Mouse (Mus musculus): Measurements from ENCODE around the gene Dbi. TPM values are rescaled to one million over a fixed set of nuclear protein-coding genes. Genes with fewer than 3 reads are reported as not detected.

Dbi gene
- polyA plus RNA-seq, 1 experiment, result 418 TPM

DNA sequence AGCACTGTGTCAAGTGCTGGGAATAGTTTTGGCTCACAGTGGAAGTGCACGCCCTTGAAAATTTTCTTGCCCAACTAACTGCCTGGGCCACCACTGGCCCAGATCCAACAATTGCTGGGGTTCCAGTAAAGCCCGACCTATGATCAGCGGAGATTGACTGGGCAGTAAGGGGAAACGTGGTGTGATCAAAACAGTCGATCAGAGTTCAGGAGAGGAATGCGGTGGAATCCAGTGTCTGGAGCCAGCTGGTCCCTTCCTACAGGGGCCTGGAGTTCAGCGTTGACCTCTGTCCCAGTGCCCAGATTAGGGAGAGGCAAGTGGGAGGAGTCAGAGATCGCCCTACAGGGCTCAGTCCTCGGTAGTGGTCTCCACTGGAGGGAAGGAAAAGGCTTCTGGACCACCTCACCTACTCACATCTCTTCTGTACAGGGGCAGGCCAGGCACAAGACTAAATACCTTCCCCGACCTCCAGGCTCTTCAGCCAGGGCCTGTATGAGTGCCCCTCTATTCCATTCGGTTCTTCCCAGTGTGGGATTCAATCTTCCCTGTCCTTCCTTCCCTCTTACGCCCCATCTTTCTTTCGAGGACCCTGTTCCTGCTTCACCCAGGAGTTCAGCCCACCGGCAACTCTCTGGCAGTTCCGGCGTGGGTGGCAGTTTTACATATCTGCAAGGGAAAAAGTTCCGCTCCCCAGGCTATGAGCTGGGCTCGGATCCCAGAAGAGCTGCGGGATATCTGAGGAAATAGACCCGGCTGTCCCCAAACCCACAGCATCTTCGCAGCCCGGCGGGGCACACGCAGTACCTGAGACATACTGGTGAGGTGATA lies 523 bp downstream of the Dbi start:
- TF ChIP-seq MYOD1 (IDR thresholded peaks at IDR 0.05; ENCODE audit: control insufficient read depth, insufficient read length, low read depth) (no peak), MYOG (IDR thresholded peaks at IDR 0.05; ENCODE audit: control insufficient read depth, extremely low read depth, insufficient read length) (no peak), MAX (IDR thresholded peaks at IDR 0.05) (no peak), USF1 (IDR thresholded peaks at IDR 0.05; ENCODE audit: low read depth) (no peak), CTCF (IDR thresholded peaks at IDR 0.05; ENCODE audit: control insufficient read depth, insufficient read depth, insufficient read length) (no peak), CEBPB (IDR thresholded peaks at IDR 0.05; ENCODE audit: low read depth) (no peak), FOSL1 (IDR thresholded peaks at IDR 0.05; ENCODE audit: insufficient read depth, low read length, poor library complexity, severe bottlenecking) (no peak)
- Histone ChIP-seq H3K4me3 (ENCODE audit: insufficient read depth, poor library complexity, severe bottlenecking) (peak overlapping the region; percentile 57), H3K79me3 (ENCODE audit: low read depth) (peaks cover 13% of the 10 kb centered on the region), H3K36me3 (ENCODE audit: control insufficient read depth, insufficient read depth) (peaks cover 22% of the 10 kb centered on the region), H3K27me3 (ENCODE audit: control insufficient read depth, insufficient read depth, insufficient read length) (no peaks in the 10 kb centered on the region), H3K79me2 (ENCODE audit: control insufficient read depth, insufficient read depth) (peaks cover 44% of the 10 kb centered on the region), H3ac (ENCODE audit: control insufficient read depth, insufficient read length, low read depth) (peak overlapping the region; percentile 90)

GRCm38 (mm10) chr1:120119389-120119788 lies 1.5 kb downstream of the Dbi start:
- Histone ChIP-seq H3ac (ENCODE audit: control insufficient read depth, insufficient read length, low read depth) (no peak overlapping the region), H3K27me3 (ENCODE audit: control insufficient read depth, insufficient read depth, insufficient read length) (no peaks in the 10 kb centered on the region), H3K36me3 (ENCODE audit: control insufficient read depth, insufficient read depth) (peaks cover 31% of the 10 kb centered on the region), H3K79me2 (ENCODE audit: control insufficient read depth, insufficient read depth) (peaks cover 44% of the 10 kb centered on the region), H3K4me3 (ENCODE audit: insufficient read depth, poor library complexity, severe bottlenecking) (no peak overlapping the region), H3K79me3 (ENCODE audit: low read depth) (peaks cover 13% of the 10 kb centered on the region)
- TF ChIP-seq FOSL1 (IDR thresholded peaks at IDR 0.05; ENCODE audit: insufficient read depth, low read length, poor library complexity, severe bottlenecking) (no peak), MYOD1 (IDR thresholded peaks at IDR 0.05; ENCODE audit: control insufficient read depth, insufficient read length, low read depth) (no peak), USF1 (IDR thresholded peaks at IDR 0.05; ENCODE audit: low read depth) (no peak), CEBPB (IDR thresholded peaks at IDR 0.05; ENCODE audit: low read depth) (no peak), MAX (IDR thresholded peaks at IDR 0.05) (no peak), CTCF (IDR thresholded peaks at IDR 0.05; ENCODE audit: control insufficient read depth, insufficient read depth, insufficient read length) (no peak), MYOG (IDR thresholded peaks at IDR 0.05; ENCODE audit: control insufficient read depth, extremely low read depth, insufficient read length) (no peak)

DNA sequence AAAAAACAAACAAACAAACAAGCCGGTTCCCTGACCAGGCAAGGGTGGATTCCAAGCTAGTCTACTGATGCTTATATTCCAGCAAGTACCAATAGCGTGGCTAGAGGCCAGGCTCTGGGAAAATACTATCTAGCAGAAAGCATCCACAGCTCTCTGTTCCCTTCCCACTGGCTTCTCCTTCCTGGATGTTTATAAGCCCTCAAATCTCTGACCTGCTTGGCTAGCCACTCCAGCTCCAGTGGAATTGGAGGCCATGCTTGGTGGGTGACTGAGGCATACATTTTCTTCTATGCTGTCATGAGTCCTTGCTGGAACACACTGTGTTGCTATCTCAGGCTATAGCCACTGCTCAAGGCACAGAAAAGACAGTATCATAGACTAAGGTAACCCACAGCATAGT lies 2.0 kb downstream of the Dbi start:
- Histone ChIP-seq H3K4me3 (ENCODE audit: insufficient read depth, poor library complexity, severe bottlenecking) (no peak overlapping the region), H3K79me3 (ENCODE audit: low read depth) (peaks cover 13% of the 10 kb centered on the region), H3K36me3 (ENCODE audit: control insufficient read depth, insufficient read depth) (peaks cover 37% of the 10 kb centered on the region), H3K27me3 (ENCODE audit: control insufficient read depth, insufficient read depth, insufficient read length) (no peaks in the 10 kb centered on the region), H3K79me2 (ENCODE audit: control insufficient read depth, insufficient read depth) (peaks cover 44% of the 10 kb centered on the region), H3ac (ENCODE audit: control insufficient read depth, insufficient read length, low read depth) (no peak overlapping the region)
- TF ChIP-seq USF1 (IDR thresholded peaks at IDR 0.05; ENCODE audit: low read depth) (no peak), FOSL1 (IDR thresholded peaks at IDR 0.05; ENCODE audit: insufficient read depth, low read length, poor library complexity, severe bottlenecking) (no peak), CEBPB (IDR thresholded peaks at IDR 0.05; ENCODE audit: low read depth) (no peak), CTCF (IDR thresholded peaks at IDR 0.05; ENCODE audit: control insufficient read depth, insufficient read depth, insufficient read length) (no peak), MYOD1 (IDR thresholded peaks at IDR 0.05; ENCODE audit: control insufficient read depth, insufficient read length, low read depth) (no peak)

DNA sequence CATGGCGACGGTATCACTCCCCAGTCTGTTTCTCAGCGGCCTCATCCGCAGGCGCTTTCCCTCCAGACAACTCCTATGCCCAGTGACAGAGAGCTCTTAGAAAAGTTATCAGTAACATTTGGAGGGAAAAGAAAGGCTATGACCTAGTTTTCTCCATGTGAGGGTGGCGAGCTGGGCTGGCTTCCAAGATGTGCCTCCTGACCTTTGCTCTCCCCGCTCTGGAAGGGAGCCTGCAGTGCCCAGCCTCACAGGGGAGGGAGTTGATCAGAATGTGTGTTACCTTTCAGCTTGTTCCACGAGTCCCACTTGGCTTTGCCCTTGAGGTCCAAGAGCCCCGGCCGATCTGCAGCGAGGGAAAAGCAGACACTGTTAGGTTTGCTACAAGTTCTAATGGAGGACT lies 4.8 kb downstream of the Dbi start:
- Histone ChIP-seq H3ac (ENCODE audit: control insufficient read depth, insufficient read length, low read depth) (no peak overlapping the region), H3K79me2 (ENCODE audit: control insufficient read depth, insufficient read depth) (peaks cover 33% of the 10 kb centered on the region), H3K4me3 (ENCODE audit: insufficient read depth, poor library complexity, severe bottlenecking) (no peak overlapping the region), H3K79me3 (ENCODE audit: low read depth) (peaks cover 13% of the 10 kb centered on the region), H3K27me3 (ENCODE audit: control insufficient read depth, insufficient read depth, insufficient read length) (no peaks in the 10 kb centered on the region), H3K36me3 (ENCODE audit: control insufficient read depth, insufficient read depth) (peaks cover 46% of the 10 kb centered on the region)
- no peak for TF ChIP-seq FOSL1 (IDR thresholded peaks at IDR 0.05; ENCODE audit: insufficient read depth, low read length, poor library complexity, severe bottlenecking)
- no peak for TF ChIP-seq USF1 (IDR thresholded peaks at IDR 0.05; ENCODE audit: low read depth)
- TF ChIP-seq MYOD1 (IDR thresholded peaks at IDR 0.05; ENCODE audit: control insufficient read depth, insufficient read length, low read depth), result no peak
- TF ChIP-seq MYOG (IDR thresholded peaks at IDR 0.05; ENCODE audit: control insufficient read depth, extremely low read depth, insufficient read length), result no peak
- no peak for TF ChIP-seq CTCF (IDR thresholded peaks at IDR 0.05; ENCODE audit: control insufficient read depth, insufficient read depth, insufficient read length)
- TF ChIP-seq CEBPB (IDR thresholded peaks at IDR 0.05; ENCODE audit: low read depth), result no peak
- TF ChIP-seq MAX (IDR thresholded peaks at IDR 0.05), result no peak

GRCm38 (mm10) chr1:120115671-120116081 lies 5.2 kb downstream of the Dbi start:
- Histone ChIP-seq H3K79me3 (ENCODE audit: low read depth) (peaks cover 13% of the 10 kb centered on the region), H3K36me3 (ENCODE audit: control insufficient read depth, insufficient read depth) (peaks cover 46% of the 10 kb centered on the region), H3K27me3 (ENCODE audit: control insufficient read depth, insufficient read depth, insufficient read length) (no peaks in the 10 kb centered on the region), H3K4me3 (ENCODE audit: insufficient read depth, poor library complexity, severe bottlenecking) (no peak overlapping the region), H3ac (ENCODE audit: control insufficient read depth, insufficient read length, low read depth) (no peak overlapping the region), H3K79me2 (ENCODE audit: control insufficient read depth, insufficient read depth) (peaks cover 33% of the 10 kb centered on the region)
- TF ChIP-seq CTCF (IDR thresholded peaks at IDR 0.05; ENCODE audit: control insufficient read depth, insufficient read depth, insufficient read length) (no peak), MAX (IDR thresholded peaks at IDR 0.05) (no peak), MYOG (IDR thresholded peaks at IDR 0.05; ENCODE audit: control insufficient read depth, extremely low read depth, insufficient read length) (no peak), USF1 (IDR thresholded peaks at IDR 0.05; ENCODE audit: low read depth) (no peak), FOSL1 (IDR thresholded peaks at IDR 0.05; ENCODE audit: insufficient read depth, low read length, poor library complexity, severe bottlenecking) (no peak), MYOD1 (IDR thresholded peaks at IDR 0.05; ENCODE audit: control insufficient read depth, insufficient read length, low read depth) (no peak), CEBPB (IDR thresholded peaks at IDR 0.05; ENCODE audit: low read depth) (no peak)

Data from C2C12 (cell line).